Mouse (Mus musculus): ENCODE measurements around the gene Gpr88. TPM values are rescaled to one million over a fixed set of nuclear protein-coding genes. Genes with fewer than 3 reads are reported as not detected.
A peak's percentile ranks its signal among the peaks of the same experiment; 100 is the strongest.

The Gpr88 gene
- polyA plus RNA-seq, 1 experiment from 2014 or later = 0.30 TPM

GRCm38 (mm10) chr3:116290041-116290815 is 36.9 kb upstream of the Gpr88 start:
- ATAC-seq (replicated peaks; ENCODE audit: low FRiP score, low read depth) = no peak
- WGBS = 88% methylated on average over 9 of the region's 9 CpGs

GRCm38 (mm10) chr3:116288833-116289232 is 35.5 kb upstream of the Gpr88 start:
- Histone ChIP-seq H3K36me3 (ENCODE audit: insufficient read depth, low read length) (peaks cover 8% of the 10 kb centered on the region), H3K27me3 (ENCODE audit: insufficient read depth, low read length) (no peaks in the 10 kb centered on the region), H3K27ac (no peak overlapping the region), H3K9me3 (replicated peaks; ENCODE audit: low read length) (no peaks in the 10 kb centered on the region), H3K4me2 (ENCODE audit: low read length) (no peak overlapping the region), H3K4me3 (replicated peaks; ENCODE audit: low read depth, low read length) (no peak overlapping the region), H3K9ac (ENCODE audit: low read depth, low read length) (no peak overlapping the region), H3K4me1 (replicated peaks; ENCODE audit: insufficient read depth, low read length) (no peaks in the 10 kb centered on the region)
- ATAC-seq (replicated peaks; ENCODE audit: low FRiP score, low read depth) = no peak
- WGBS = 62% methylated on average over 6 of the region's 6 CpGs
- TF ChIP-seq CTCF (IDR thresholded peaks at IDR 0.05; ENCODE audit: low read depth) = no peak
- peak; percentile 39 for DNase-seq (ENCODE audit: low spot score)

More at GRCm38 (mm10) chr3:116290041-116290815, 36.9 kb upstream of the Gpr88 start:
- H3K36me3 ChIP-seq (ENCODE audit: insufficient read depth, low read length) = peaks cover 15% of the 10 kb centered on the region
- H3K4me1 ChIP-seq (replicated peaks; ENCODE audit: insufficient read depth, low read length) = no peaks in the 10 kb centered on the region
- no peak overlapping the region for H3K4me2 ChIP-seq (ENCODE audit: low read length)
- H3K9ac ChIP-seq (ENCODE audit: low read depth, low read length) = no peak overlapping the region
- H3K27ac ChIP-seq = no peak overlapping the region
- no peaks in the 10 kb centered on the region for H3K27me3 ChIP-seq (ENCODE audit: insufficient read depth, low read length)
- H3K4me3 ChIP-seq (replicated peaks; ENCODE audit: low read depth, low read length) = no peak overlapping the region
- no peak for TF ChIP-seq CTCF (IDR thresholded peaks at IDR 0.05; ENCODE audit: low read depth)
- no peaks in the 10 kb centered on the region for H3K9me3 ChIP-seq (replicated peaks; ENCODE audit: low read length)
- no peak for DNase-seq (ENCODE audit: low spot score)

GRCm38 (mm10) chr3:116284735-116285134 is 31.4 kb upstream of the Gpr88 start:
- ATAC-seq (replicated peaks; ENCODE audit: low FRiP score, low read depth) (no peak), DNase-seq (ENCODE audit: low spot score) (no peak)
- Histone ChIP-seq H3K9ac (ENCODE audit: low read depth, low read length) (no peak overlapping the region), H3K9me3 (replicated peaks; ENCODE audit: low read length) (no peaks in the 10 kb centered on the region), H3K4me3 (replicated peaks; ENCODE audit: low read depth, low read length) (no peak overlapping the region), H3K27me3 (ENCODE audit: insufficient read depth, low read length) (no peaks in the 10 kb centered on the region), H3K36me3 (ENCODE audit: insufficient read depth, low read length) (peaks cover 3% of the 10 kb centered on the region; the same call in 1 of the 2 replicates), H3K4me2 (ENCODE audit: low read length) (no peak overlapping the region), H3K4me1 (replicated peaks; ENCODE audit: insufficient read depth, low read length) (no peaks in the 10 kb centered on the region), H3K27ac (no peak overlapping the region)
- WGBS = 98% methylated on average over 4 of the region's 4 CpGs
- TF ChIP-seq CTCF (IDR thresholded peaks at IDR 0.05; ENCODE audit: low read depth) = no peak

- Histone ChIP-seq H3K27ac (no peak overlapping the region), H3K4me1 (replicated peaks; ENCODE audit: insufficient read depth, low read length) (no peaks in the 10 kb centered on the region), H3K36me3 (ENCODE audit: insufficient read depth, low read length) (peaks cover 3% of the 10 kb centered on the region; the same call in 1 of the 2 replicates), H3K4me2 (ENCODE audit: low read length) (no peak overlapping the region), H3K9me3 (replicated peaks; ENCODE audit: low read length) (no peaks in the 10 kb centered on the region), H3K4me3 (replicated peaks; ENCODE audit: low read depth, low read length) (no peak overlapping the region), H3K9ac (ENCODE audit: low read depth, low read length) (no peak overlapping the region), H3K27me3 (ENCODE audit: insufficient read depth, low read length) (no peaks in the 10 kb centered on the region)
- TF ChIP-seq CTCF (IDR thresholded peaks at IDR 0.05; ENCODE audit: low read depth) = no peak
- ATAC-seq (replicated peaks; ENCODE audit: low FRiP score, low read depth) (no peak), DNase-seq (ENCODE audit: low spot score) (no peak)
- WGBS = 55% methylated on average over 2 of the region's 2 CpGs
Observed at GRCm38 (mm10) chr3:116283996-116284395, 30.7 kb upstream of the Gpr88 start.

GRCm38 (mm10) chr3:116281663-116282062 is 28.4 kb upstream of the Gpr88 start:
- Histone ChIP-seq H3K4me3 (replicated peaks; ENCODE audit: low read depth, low read length) (no peak overlapping the region), H3K4me1 (replicated peaks; ENCODE audit: insufficient read depth, low read length) (no peaks in the 10 kb centered on the region), H3K9ac (ENCODE audit: low read depth, low read length) (no peak overlapping the region), H3K9me3 (replicated peaks; ENCODE audit: low read length) (no peaks in the 10 kb centered on the region), H3K36me3 (ENCODE audit: insufficient read depth, low read length) (peaks cover 3% of the 10 kb centered on the region; the same call in 1 of the 2 replicates), H3K27ac (no peak overlapping the region), H3K4me2 (ENCODE audit: low read length) (no peak overlapping the region), H3K27me3 (ENCODE audit: insufficient read depth, low read length) (no peaks in the 10 kb centered on the region)
- 89% methylated on average over 6 of the region's 6 CpGs for WGBS
- DNase-seq (ENCODE audit: low spot score) (no peak), ATAC-seq (replicated peaks; ENCODE audit: low FRiP score, low read depth) (no peak)
- no peak for TF ChIP-seq CTCF (IDR thresholded peaks at IDR 0.05; ENCODE audit: low read depth)

GRCm38 (mm10) chr3:116277146-116277545 is 23.8 kb upstream of the Gpr88 start:
- TF ChIP-seq CTCF (IDR thresholded peaks at IDR 0.05; ENCODE audit: low read depth) = no peak
- Histone ChIP-seq H3K4me1 (replicated peaks; ENCODE audit: insufficient read depth, low read length) (no peaks in the 10 kb centered on the region), H3K27ac (no peak overlapping the region), H3K36me3 (ENCODE audit: insufficient read depth, low read length) (peaks cover 6% of the 10 kb centered on the region; the same call in 1 of the 2 replicates), H3K4me2 (ENCODE audit: low read length) (no peak overlapping the region), H3K4me3 (replicated peaks; ENCODE audit: low read depth, low read length) (no peak overlapping the region), H3K9ac (ENCODE audit: low read depth, low read length) (no peak overlapping the region), H3K9me3 (replicated peaks; ENCODE audit: low read length) (no peaks in the 10 kb centered on the region), H3K27me3 (ENCODE audit: insufficient read depth, low read length) (no peaks in the 10 kb centered on the region)
- 86% methylated on average over 8 of the region's 8 CpGs for WGBS
- DNase-seq (ENCODE audit: low spot score) (no peak), ATAC-seq (replicated peaks; ENCODE audit: low FRiP score, low read depth) (no peak)

Measured in kidney, postnatal 0 days (tissue).